Mouse (Mus musculus): Measurements from ENCODE around the gene Tnfrsf25. TPM values are rescaled to one million over a fixed set of nuclear protein-coding genes. Genes with fewer than 3 reads are reported as not detected.

Gene Tnfrsf25
- total RNA-seq, 2 experiments from 2014 or later = 1.5 TPM; not detected in 1

DNA sequence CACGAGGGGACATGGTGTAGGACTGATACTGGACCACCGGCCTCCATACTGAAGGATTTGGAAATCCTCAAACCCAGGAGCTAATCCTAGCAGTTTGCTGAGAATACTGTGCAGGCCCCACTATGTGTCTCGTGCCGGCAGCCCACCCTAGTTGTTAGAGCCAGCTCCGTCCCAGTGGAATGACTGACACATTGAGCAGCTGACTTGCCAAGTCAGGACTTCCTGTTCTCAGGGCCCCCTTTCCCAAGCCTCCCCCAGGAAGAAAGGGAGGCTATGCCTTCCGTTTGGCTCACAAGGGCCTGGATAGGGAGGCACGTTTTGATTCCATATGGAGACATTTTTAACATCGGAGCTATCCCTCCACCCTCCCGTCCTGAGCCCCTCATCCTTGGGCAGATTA, 25.5 kb upstream of the Tnfrsf25 start:
- ATAC-seq (replicated peaks; ENCODE audit: poor library complexity) = no peak

DNA sequence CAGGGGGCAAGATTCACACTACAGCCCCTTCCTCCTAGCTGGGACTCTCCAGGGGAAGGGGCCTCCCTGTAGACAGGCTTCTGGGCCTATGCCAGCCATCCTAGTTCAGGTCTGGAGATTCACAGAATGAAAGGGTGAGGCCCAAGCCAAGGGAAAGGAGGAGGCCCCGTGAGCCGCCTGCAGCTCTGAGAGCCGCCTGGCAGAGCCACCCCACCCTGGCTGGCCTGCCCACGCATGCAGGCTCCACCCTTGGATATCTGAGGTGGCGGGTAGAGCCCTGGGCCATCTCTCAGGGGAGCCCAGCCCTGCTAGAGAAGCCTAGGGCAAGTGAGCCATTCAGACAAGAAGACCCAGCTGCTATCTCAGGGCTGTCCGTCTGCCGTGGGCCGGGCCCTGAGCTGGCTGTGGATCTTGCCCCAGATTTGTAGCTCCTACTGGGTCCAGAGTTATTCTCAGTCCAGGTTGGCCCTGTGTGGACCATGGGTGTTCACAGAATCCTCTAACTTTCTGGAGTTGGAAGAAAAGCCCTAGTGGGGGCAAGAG, 22.9 kb upstream of the Tnfrsf25 start:
- ATAC-seq (replicated peaks; ENCODE audit: poor library complexity) = peak; percentile 66

DNA sequence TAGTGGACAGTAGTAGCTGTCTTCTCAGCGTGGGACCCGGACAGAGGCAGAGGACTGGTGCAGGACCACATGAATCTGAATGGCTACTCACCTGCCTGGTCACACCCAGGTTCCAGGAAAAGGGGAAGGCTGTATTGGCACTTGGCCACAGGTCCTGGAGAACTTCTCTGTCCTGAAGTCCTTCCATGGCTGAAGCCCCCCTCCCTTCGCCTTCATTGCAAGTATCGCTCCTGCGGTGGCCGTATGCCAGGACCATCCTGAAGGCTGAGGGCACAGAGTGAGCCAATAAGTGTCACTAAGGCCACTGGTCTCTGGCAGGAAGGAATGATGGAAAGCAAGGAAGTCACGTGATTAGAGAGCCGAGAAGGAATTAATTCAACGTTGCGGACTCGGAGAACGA, 21.5 kb upstream of the Tnfrsf25 start:
- ATAC-seq (replicated peaks; ENCODE audit: poor library complexity) = no peak

DNA sequence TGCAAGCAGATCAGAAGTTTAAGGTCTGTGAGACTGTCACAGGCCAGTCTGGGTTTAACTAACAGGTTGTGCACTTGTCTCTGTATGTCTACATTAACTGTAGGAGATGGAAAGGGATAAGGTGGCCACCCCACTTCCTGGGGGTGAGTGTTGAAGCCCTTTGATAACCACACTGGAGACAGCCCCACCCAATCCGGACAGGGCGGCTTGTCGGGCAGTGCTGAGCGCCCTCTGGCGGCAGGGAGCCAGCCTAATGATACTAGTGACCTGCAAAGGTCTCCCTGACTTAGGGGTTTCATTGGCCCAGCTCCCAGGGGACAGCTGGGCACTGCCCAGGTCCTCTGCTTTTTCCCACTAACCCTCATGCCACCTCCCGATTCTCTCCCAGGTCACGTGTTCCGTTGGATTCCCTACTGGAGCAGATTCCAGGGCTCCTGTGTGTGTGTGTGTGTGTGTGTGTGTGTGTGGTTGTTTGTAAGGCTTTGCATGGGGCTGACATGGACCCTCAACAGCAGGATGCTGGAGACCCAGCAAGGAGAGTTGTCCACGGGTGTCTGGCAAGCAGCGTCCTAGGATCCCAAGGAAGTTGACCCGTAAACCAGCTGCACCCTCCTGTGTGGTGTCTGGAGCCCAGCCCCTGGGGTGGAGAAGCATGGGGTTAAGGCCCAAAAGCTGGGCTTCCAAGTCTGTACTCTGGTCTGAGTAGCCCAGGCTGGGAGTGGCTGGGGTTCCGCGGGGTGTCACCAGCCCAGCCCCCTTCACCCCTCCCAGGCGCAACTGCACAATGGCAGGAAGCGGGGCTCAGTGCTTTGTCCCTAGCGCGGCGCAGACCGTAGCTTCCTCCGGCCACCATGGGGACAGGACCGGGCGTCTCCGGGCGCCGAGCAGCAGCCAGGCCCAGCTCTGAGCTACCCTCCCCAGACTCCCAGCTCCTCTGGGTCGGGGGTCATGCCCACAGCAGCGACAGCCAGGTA, 19.5 kb upstream of the Tnfrsf25 start:
- peak; percentile 79 for ATAC-seq (replicated peaks; ENCODE audit: poor library complexity)

DNA sequence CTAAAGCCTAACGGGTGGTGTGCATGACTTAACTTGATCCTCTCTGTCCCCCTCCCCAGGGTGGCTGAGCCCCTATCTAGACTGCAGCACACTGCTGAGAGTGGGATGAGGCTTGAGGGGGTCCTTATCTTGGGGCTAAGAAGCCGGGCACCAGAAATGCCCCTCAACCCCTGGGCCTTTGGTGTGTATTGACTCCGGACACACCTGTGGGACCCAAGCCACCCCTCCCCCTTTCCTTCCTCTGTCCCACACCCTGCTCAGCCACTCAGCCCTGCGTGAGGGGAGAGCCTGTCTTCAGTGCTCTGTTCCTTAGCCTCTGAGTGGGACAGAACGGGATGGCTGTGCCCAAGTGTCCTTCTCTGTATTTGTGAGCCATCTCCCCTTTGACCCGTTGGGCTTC, 18.8 kb upstream of the Tnfrsf25 start:
- no peak for ATAC-seq (replicated peaks; ENCODE audit: poor library complexity)

DNA sequence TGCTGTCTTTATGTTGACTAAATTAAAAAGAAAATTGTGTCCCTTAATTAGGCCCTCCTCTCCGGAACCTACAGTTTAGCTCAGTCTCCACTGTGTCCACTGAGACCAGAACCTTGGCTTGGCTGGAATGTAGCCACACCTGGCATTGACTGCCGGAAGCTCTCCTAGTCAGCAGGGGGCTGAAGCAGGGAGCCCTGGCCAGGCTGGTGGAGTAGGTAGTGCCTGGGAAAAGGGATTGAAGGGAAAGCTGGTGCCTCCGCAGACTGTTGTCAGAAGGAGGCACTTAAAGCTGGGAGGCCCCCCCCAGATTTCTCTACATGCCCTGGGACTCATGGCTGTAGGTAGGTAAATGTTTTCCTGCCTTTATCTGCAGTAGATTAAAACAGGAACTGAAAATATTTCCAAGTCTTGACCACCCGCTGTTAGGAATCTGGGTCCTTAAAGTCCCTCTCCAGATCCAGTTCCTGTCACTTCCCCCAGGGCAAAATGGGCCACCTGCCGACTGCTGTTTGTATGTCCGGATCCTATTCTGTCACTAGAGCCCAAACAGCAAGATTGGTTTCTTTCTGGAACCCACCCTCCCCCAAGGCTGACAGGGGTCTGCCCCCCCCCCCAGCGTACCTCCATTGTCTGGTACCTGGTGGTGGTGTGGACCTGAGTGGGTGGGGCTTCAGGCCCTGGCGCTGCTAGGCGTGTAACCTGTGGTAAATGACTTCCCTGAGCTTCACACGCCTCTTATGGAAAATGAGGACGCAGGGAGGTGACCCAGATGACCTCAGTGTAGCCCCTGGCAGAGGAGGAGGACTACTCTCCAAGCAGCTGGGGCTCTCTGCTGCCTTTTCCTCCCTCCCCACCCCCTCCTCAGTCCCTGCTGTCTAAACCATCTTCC, 17.6 kb upstream of the Tnfrsf25 start:
- ATAC-seq (replicated peaks; ENCODE audit: poor library complexity) = no peak

DNA sequence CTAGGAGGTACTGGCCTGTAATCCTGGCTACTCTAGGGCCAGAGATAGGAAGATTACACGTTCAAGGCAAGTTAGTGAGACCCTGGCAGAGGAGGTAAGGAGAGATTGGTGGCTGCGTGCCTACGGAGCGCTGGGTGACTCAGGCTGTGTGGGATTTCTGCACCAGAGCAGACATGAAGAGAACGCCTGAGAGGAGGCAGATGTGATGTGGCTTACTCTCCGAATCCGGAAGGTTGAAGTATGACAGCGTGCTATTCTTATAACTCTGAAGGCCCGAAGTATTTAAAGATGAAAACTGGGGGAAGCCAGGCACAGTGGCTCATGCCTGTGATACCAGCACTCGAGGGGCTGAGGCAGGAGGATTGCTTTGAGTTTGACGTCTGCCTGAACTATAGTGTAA, 15.2 kb upstream of the Tnfrsf25 start:
- ATAC-seq (replicated peaks; ENCODE audit: poor library complexity) = no peak

DNA sequence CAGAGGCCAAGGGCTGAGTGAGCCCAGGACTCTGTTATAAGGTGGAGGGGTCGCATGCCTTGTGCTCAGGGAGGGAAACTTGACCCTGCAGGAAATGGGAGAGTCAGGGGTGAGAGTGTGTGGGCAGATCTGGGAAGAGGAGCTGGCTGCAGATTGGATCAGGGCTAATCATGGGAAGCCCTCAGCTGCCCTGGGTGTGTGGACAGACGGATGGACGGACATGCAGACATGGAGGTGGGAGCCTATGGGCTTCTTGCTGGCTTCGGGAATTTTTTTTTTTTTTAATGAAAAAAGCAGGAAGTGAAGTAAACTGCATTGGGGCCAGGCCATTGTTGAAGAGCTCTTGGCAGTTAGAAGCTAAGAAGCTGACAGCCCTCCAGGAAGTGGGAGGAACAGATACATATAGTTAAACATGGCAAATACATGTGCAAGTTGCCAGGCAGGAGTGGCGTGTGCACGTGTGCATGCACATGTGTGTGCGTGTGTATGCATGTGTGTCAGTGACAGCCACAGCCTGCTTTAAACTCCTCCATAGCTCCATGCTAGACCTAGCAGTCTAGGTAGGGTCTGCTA, 14.6 kb upstream of the Tnfrsf25 start:
- ATAC-seq (replicated peaks; ENCODE audit: poor library complexity) = no peak; the same call in 1 of the 2 replicates

DNA sequence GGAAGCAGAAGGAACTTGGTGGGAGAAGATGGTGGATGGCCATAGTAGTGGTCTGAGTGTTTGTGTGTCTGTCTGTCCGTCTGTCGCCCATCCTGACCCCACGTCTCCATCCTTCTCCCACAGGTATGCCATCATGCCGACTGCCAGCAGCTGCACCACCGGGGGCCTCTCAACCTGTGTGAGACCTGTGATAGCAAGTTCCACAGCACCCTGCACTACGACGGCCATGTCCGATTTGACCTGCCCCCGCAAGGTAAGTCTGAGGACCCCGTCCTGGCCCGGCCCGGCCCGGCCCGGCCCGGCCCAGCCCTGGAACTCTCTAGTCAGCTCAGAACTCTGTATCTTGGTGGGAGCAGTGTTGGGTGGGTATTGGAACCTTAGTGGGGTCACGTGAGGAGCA, 13.8 kb upstream of the Tnfrsf25 start:
- no peak for ATAC-seq (replicated peaks; ENCODE audit: poor library complexity)

DNA sequence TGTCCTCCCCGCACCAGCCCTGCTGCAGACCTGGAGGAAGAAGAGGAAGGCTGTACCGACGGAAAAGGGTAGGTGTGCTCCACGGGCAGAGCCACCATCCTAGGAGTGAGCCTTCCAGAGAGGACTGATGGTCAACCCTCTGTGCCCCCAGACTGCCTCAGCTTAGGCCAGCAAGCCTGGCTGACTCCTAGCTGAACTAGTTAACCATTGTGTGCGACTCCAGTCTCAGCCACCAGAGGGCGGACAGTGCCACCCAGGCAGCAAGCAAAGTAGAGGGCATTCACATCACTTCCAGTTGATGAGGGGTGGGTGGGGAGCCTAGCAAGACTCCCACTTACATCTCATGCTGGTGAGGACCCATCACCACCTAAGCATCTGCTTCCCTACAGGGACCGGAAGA, 12.7 kb upstream of the Tnfrsf25 start:
- peak; percentile 86 for ATAC-seq (replicated peaks; ENCODE audit: poor library complexity)

DNA sequence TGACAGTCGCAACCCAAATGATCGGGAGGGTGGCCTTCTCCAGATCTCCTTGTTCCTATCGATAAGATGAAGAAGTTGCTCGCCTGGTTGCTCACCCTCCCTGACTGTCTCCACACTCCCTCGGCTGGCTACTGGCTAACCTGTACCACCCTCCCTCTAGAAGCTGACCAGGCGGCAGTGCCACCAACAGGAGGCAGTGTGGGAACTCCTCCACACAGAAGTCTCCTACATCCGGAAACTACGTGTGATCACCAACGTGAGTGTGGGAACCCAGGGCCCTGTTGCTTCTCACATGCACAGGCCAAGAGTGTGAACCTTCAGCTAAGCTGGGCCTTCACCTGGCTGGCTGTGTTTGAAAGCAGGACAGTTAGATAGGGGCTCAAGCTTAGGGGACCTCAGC, 9.0 kb upstream of the Tnfrsf25 start:
- no peak for ATAC-seq (replicated peaks; ENCODE audit: poor library complexity)

DNA sequence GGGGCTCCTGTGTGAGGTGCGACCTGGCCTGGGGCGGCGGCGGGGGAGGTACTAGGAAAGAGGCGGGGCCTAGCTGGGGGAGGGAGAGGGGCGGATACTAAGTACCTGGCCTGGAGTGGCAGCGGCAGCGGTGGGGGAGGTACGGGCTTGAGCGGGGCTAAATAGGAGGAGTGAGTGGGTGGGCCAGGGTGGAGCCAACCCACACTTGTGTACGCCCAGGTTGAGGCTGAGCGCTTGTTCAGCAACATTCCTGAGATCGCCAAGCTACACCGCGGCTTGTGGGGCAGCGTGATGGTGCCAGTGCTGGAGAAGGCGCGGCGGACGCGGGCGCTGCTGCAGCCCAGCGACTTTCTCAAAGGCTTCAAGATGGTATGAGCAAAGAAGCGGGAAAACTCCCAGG, 8.2 kb upstream of the Tnfrsf25 start:
- ATAC-seq (replicated peaks; ENCODE audit: poor library complexity) = 0 out of 2 replicates have a peak, but pooled peaks have one; percentile 7

DNA sequence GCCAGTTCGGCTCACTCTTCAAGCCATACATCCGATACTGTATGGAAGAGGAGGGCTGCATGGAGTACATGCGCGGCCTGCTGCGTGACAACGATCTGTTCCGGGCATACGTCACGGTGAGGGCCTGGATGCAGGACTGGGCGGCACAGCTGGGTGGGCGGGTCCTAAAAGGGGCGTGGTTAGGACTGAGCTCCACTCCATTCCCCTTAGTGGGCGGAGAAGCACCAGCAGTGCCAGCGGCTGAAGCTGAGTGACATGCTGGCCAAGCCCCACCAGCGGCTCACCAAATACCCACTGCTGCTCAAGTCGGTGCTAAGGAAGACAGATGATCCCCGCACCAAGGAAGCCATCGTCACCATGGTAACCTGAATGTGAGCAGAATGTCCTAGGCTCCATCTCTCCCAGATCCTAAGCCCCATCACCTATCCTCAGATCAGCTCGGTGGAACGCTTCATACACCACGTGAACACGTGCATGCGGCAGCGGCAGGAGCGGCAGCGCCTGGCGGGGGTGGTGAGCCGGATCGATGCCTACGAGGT, 7.7 kb upstream of the Tnfrsf25 start:
- ATAC-seq (replicated peaks; ENCODE audit: poor library complexity) = peak; percentile 42

DNA sequence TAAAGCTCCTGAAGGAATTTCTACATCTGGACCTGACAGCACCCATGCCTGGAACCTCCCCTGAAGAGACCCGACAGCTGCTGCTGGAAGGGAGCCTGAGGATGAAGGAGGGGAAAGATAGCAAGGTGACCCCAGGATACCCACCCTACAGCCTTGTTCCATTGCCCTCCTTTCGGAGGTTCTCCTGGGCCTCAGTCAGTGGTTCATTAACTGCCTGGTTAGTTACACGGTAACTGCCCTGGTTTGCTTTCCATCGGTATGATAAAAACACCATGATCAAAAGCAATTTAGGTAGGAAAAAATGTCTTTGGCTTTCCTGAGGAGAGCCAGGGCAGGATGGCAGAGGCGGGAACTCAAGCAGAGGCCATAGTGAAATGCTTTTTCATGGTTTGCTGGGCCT, 7.1 kb upstream of the Tnfrsf25 start:
- ATAC-seq (replicated peaks; ENCODE audit: poor library complexity) = no peak

DNA sequence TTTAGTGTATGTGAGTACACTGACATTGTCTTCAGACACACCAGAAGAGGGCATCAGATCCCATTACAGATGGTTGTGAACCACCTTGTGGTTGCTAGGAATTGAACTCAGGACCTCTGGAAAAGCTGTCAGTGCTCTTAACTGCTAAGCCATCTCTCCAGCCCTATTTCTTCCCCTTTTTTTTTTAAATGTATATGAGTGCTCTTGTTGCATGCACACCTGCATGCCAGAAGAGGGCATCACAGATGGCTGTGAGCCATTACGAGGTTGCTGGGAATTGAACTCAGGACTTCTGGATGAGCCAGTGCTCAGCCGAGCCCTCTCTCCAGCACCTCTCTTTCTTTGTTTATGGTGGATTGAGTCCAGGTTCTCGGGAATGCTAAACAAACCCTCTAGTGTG, 6.2 kb upstream of the Tnfrsf25 start:
- no peak for ATAC-seq (replicated peaks; ENCODE audit: poor library complexity)

DNA sequence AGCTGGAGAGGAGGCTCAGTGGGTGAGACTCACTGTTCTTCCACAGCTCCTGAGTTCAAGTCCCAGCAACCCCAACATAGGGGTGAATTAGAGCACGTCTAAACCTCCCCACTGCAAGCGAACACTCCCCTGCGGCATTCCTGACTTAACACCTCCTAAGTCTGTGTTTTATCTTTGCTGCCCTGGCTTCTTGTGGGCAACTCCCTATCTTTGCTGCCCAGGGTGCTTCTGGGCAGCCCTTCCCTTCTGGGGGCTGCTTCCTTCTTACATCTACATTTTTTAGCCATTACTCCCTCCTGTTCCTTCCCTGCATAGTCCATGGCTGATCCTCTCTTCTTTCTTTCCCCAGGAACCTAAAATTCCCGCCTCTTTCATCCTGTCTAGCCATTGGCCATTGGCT, 5.0 kb upstream of the Tnfrsf25 start:
- peak; percentile 79 for ATAC-seq (replicated peaks; ENCODE audit: poor library complexity)

DNA sequence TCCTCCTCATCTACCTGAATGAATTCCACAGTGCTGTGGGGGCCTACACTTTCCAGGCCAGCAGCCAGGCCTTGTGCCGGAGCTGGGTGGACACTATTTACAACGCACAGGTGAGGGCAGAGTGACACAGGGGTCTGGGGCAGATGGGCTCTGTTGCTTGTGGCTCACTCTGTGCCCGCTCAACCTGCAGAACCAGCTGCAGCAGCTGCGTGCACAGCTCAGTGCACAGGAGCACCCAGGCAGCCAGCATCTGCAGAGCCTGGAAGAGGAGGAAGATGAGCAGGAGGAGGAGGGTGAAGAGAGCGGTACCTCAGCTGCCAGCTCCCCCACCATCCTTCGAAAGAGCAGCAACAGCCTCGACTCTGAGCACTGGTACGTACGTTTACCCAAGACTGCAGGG, 3.4 kb upstream of the Tnfrsf25 start:
- no peak for ATAC-seq (replicated peaks; ENCODE audit: poor library complexity)

DNA sequence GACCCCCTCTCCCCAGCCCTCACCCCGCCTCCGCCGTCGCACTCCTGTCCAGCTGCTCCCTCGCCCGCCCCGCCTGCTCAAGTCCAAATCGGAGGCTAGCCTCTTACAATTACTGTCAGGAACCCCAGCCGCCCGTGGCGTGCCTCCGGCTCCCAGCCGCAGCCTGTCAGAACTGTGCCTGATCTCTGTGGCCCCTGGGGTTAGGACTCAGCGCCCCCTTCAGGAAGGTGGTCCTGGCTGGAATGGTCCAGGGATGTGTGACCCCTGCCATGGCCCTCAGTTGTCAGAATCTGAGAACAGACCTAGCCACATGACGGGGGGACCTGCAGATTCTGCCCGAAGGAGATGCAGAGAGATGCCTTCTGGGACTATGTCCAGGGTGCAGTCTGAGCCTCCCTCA, 1.7 kb upstream of the Tnfrsf25 start:
- no peak for ATAC-seq (replicated peaks; ENCODE audit: poor library complexity)

DNA sequence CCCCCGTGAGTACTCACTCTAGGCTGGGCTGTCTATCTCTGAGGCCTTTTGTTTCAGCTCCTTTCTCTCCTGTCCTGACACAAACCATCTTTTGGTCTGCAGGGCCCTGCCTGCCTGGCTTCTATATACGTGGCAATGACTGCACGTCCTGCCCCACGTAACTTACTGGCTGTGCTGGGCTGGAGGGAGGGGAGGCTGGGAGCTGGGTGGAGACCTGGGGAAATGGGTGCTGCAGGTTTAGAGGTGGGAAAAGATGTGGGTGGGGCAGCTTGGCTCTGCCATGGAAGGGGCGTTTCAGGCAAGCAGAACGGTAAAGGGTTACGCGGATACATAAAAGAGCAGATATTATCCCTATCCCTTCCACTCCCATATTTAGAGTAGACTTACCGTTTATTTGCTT, 1.8 kb downstream of the Tnfrsf25 start:
- no peak for ATAC-seq (replicated peaks; ENCODE audit: poor library complexity)

DNA sequence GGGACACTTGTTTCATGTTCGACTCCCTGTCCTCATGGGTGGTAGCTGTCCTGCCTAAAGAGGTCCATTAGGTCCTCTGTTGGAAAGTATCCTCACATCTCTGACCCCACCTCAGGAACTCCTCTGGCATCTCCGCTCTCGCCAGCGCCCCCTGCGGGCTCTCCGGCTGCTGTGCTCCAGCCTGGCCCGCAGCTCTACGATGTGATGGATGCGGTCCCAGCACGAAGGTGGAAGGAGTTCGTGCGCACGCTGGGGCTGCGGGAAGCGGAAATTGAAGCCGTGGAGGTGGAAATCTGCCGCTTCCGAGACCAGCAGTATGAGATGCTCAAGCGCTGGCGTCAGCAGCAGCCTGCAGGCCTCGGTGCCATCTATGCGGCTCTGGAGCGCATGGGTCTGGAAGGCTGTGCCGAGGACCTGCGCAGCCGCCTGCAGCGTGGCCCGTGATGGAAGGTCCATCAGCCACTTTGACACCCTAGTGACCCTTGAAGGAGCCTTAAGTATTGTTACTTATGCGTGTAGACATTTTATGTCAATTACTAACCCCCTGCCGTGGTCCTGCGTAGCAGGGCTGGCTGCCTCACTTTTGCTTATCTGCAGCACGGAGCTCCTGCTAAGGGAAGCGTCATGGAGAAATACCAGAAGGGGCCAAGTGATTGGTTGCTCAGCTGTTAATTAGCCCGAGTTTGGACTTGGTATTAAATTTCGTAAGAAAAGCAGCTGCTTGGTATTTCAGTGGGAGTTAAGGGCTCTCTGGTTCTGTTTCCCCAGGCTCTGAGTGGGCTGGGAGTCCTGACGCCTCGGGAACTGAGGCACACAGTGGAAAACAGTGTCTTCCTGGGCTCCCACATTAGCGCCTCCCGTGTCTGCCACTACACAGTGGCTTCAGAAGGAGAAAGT, 3.9 kb downstream of the Tnfrsf25 start:
- ATAC-seq (replicated peaks; ENCODE audit: poor library complexity) = peak; percentile 49; the same call in 1 of the 2 replicates
